Mouse (Mus musculus): ENCODE data around the gene Pds5b. TPM values are rescaled to one million over a fixed set of nuclear protein-coding genes. Genes with fewer than 3 reads are reported as not detected.
"Not testable (repeated sequence)": the region's sequence is repeated elsewhere in the genome, so short reads cannot be mapped to it uniquely, and the experiment has no call there.

The Pds5b gene
- polyA plus RNA-seq, 1 experiment from 2014 or later, result 52.2 TPM

DNA sequence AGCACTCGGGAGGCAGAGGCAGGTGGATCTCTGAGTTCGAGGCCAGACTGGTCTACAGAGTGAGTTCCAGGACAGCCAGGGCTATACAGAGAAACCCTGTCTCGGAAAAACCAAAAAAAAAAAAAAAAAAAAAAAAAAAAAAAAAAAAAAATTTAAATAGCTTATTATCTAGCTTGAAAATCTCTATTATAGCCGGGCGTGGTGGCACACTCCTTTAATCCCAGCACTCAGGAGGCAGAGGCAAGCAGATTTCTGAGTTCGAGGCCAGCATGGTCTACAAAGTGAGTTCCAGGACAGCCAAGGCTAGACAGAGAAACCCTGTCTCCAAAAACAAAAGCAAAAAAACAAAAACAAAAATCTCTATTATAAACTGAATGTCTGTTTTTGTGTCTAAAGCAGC lies 14.1 kb upstream of the Pds5b start:
- H3K9ac ChIP-seq (replicated peaks; ENCODE audit: low read depth, low read length); H3K4me3 ChIP-seq (ENCODE audit: low read depth, low read length); H3K4me2 ChIP-seq (ENCODE audit: low read depth, low read length); H3K27me3 ChIP-seq (ENCODE audit: control insufficient read depth, insufficient read depth, low read length); ATAC-seq (ENCODE audit: low read depth); H3K27ac ChIP-seq (ENCODE audit: low read depth, low read length); H3K9me3 ChIP-seq (ENCODE audit: control insufficient read depth, low read length): not testable (repeated sequence)
- H3K36me3 ChIP-seq (ENCODE audit: control insufficient read depth, insufficient read depth, low read length), result peaks cover 14% of the 10 kb centered on the region
- peaks cover 21% of the 10 kb centered on the region for H3K4me1 ChIP-seq (ENCODE audit: control insufficient read depth, insufficient read depth, low read length)
- WGBS, result 94% methylated on average over 6 of the region's 6 CpGs

DNA sequence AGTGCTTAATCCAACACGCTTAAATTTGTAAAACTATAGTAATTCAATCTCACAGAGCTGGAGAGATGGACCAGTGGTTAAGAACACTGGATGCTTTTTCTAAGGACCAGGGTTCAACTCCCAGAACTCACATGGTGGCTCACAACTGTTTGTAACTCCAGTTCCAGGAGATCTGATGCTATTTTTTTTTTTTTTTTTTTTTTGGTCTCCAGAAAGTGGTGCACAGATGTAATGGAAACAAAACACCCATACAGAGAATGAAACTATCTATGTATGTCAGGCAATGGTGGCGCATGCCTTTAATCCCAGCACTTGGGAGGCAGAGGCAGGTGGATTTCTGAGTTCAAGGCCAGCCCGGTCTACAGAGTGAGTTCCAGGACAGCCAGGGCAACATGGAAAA lies 13.2 kb upstream of the Pds5b start:
- H3K27ac ChIP-seq (ENCODE audit: low read depth, low read length); H3K4me2 ChIP-seq (ENCODE audit: low read depth, low read length); H3K27me3 ChIP-seq (ENCODE audit: control insufficient read depth, insufficient read depth, low read length); H3K9ac ChIP-seq (replicated peaks; ENCODE audit: low read depth, low read length); H3K4me3 ChIP-seq (ENCODE audit: low read depth, low read length); H3K9me3 ChIP-seq (ENCODE audit: control insufficient read depth, low read length); ATAC-seq (ENCODE audit: low read depth): not testable (repeated sequence)
- H3K36me3 ChIP-seq (ENCODE audit: control insufficient read depth, insufficient read depth, low read length), result peaks cover 14% of the 10 kb centered on the region
- WGBS, result 96% methylated on average over 3 of the region's 3 CpGs
- H3K4me1 ChIP-seq (ENCODE audit: control insufficient read depth, insufficient read depth, low read length), result peaks cover 21% of the 10 kb centered on the region

DNA sequence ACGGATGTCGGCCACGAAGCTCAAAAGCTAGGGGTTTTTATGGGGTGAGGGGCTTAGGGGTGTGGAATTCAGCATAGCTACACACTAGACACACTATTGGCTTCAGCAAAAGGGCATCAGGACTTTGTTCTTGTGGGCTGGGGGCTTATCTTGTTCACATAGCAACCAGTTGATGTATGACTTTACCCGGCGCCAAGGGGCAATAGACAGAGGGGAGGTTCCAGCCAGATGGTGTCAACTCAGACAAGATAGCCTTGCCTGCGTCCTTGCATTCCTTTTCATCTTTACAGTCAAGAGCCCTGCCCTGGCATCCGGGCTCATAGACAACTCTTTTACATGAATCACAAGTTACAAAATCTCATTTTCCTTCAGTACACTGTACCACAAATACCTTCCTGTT lies 9.6 kb upstream of the Pds5b start:
- not testable (repeated sequence) for H3K9ac ChIP-seq (replicated peaks; ENCODE audit: low read depth, low read length); H3K27ac ChIP-seq (ENCODE audit: low read depth, low read length); H3K9me3 ChIP-seq (ENCODE audit: control insufficient read depth, low read length); H3K27me3 ChIP-seq (ENCODE audit: control insufficient read depth, insufficient read depth, low read length); H3K4me3 ChIP-seq (ENCODE audit: low read depth, low read length); ATAC-seq (ENCODE audit: low read depth)
- 0 out of 2 replicates have a peak overlapping the region, but pooled peaks have one; percentile 73 for H3K4me2 ChIP-seq (ENCODE audit: low read depth, low read length)
- H3K4me1 ChIP-seq (ENCODE audit: control insufficient read depth, insufficient read depth, low read length), result peaks cover 12% of the 10 kb centered on the region; the same call in 1 of the 2 replicates
- WGBS, result 87% methylated on average over 7 of the region's 7 CpGs
- H3K36me3 ChIP-seq (ENCODE audit: control insufficient read depth, insufficient read depth, low read length), result peaks cover 14% of the 10 kb centered on the region

DNA sequence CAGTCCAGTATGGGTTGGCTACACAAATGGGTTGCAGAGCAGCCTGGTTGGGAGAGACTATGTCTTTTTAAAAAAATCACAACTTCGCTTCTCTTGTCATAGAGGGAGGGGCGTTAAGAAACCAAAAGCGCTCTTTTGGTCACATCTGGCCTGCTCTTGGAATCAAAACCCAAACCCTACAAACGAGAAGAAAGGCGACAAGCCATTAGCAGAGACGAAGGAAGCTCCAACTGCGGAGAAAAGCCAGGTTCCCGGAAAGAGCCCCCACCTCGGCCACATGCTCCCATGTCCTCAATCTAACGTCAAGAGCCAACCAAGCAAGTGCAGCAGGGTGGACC lies 8.8 kb upstream of the Pds5b start:
- WGBS, result 4% methylated on average over 10 of the region's 10 CpGs
- ATAC-seq (ENCODE audit: low read depth), result no peak
- Histone ChIP-seq H3K4me1 (ENCODE audit: control insufficient read depth, insufficient read depth, low read length) (peaks cover 12% of the 10 kb centered on the region; the same call in 1 of the 2 replicates), H3K27ac (ENCODE audit: low read depth, low read length) (peak overlapping the region; percentile 88), H3K4me2 (ENCODE audit: low read depth, low read length) (peak overlapping the region; percentile 73), H3K9me3 (ENCODE audit: control insufficient read depth, low read length) (no peaks in the 10 kb centered on the region), H3K36me3 (ENCODE audit: control insufficient read depth, insufficient read depth, low read length) (peaks cover 14% of the 10 kb centered on the region), H3K27me3 (ENCODE audit: control insufficient read depth, insufficient read depth, low read length) (no peaks in the 10 kb centered on the region), H3K9ac (replicated peaks; ENCODE audit: low read depth, low read length) (peak overlapping the region; percentile 87), H3K4me3 (ENCODE audit: low read depth, low read length) (peak overlapping the region; percentile 96)

DNA sequence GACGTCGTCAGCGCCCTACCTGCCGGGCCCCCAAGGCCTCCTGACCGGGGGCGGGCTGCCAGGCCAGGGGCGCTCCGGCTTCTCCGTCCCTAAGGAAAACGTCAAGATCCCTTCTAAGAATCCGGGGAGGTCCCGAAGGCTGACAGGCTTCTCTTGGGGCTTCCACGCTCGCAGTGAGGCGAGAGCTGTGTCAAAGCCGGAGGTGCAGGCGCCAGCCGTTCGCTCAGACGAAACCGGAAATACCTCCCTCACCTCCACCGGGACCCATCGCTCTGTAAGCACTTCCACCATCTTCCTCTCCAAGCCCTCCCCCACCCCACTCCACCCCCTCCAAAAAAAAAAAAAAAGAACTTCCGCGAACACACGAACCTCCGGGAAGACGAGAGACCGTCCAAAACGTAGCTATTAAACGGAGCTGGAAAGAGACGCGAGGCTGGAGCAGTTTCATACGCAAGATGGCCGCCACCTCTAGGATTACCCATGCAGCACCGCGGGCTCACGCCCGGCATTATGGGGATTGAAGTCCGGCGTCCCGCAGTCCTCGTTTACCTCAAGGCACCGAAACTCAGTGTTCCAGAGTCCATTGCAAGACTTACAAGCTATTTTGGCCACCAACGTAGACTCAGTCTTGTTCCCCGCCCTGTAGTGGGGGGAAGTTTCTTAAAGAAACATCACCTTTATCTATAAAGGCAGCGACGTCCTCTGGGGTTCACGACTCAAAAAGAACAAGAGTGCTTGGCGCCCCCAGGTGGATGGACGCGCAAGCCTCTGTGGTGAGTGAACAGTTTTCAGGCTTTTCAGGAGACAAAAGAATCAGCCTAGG lies 8.2 kb upstream of the Pds5b start:
- Histone ChIP-seq H3K9ac (replicated peaks; ENCODE audit: low read depth, low read length) (peak overlapping the region; percentile 87), H3K4me1 (ENCODE audit: control insufficient read depth, insufficient read depth, low read length) (peaks cover 12% of the 10 kb centered on the region; the same call in 1 of the 2 replicates), H3K27ac (ENCODE audit: low read depth, low read length) (peak overlapping the region; percentile 88), H3K9me3 (ENCODE audit: control insufficient read depth, low read length) (no peaks in the 10 kb centered on the region), H3K36me3 (ENCODE audit: control insufficient read depth, insufficient read depth, low read length) (peaks cover 14% of the 10 kb centered on the region), H3K27me3 (ENCODE audit: control insufficient read depth, insufficient read depth, low read length) (no peaks in the 10 kb centered on the region), H3K4me3 (ENCODE audit: low read depth, low read length) (peak overlapping the region; percentile 96), H3K4me2 (ENCODE audit: low read depth, low read length) (peak overlapping the region; percentile 73)
- under 1% methylated on average over 52 of the region's 52 CpGs for WGBS
- ATAC-seq (ENCODE audit: low read depth), result peak; percentile 99

DNA sequence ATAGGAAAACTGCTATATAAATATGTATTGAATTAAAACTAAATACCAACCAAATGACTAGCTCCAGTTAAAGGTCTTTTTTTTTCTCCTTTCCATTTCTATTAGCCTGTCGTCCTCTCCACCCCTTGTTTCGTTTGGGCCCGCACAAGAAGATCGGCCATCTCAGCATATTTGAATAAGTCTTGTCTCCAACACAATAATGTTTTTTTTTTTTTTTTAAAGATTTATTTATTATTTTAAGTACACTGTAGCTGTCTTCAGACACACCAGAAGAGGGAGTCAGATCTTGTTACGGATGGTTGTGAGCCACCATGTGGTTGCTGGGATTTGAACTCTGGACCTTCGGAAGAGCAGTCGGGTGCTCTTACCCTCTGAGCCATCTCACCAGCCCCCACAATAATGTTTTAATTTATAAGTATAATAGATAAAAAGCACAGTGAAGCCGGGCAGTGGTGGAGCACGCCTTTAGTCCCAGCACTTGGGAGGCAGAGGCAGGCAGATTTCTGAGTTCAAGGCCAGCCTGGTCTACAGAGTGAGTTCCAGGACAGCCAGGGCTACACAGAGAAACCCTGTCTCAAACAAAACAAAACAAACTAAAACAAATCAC lies 7.3 kb upstream of the Pds5b start, which contains the start of gene N4bp2l2:
TSS of gene N4bp2l2 (minus strand) at position 51 of the 607 bp plus-strand sequence.
- not testable (repeated sequence) for ATAC-seq (ENCODE audit: low read depth); H3K9me3 ChIP-seq (ENCODE audit: control insufficient read depth, low read length); H3K4me1 ChIP-seq (ENCODE audit: control insufficient read depth, insufficient read depth, low read length); H3K36me3 ChIP-seq (ENCODE audit: control insufficient read depth, insufficient read depth, low read length); H3K27me3 ChIP-seq (ENCODE audit: control insufficient read depth, insufficient read depth, low read length)
- peak within 1 kb of the TSS; percentile 88 for H3K27ac ChIP-seq (ENCODE audit: low read depth, low read length)
- 88% methylated on average over 8 of the region's 9 CpGs for WGBS
- H3K4me3 ChIP-seq (ENCODE audit: low read depth, low read length), result peak within 1 kb of the TSS; percentile 96
- peak within 1 kb of the TSS; percentile 73 for H3K4me2 ChIP-seq (ENCODE audit: low read depth, low read length)
- peak within 1 kb of the TSS; percentile 87 for H3K9ac ChIP-seq (replicated peaks; ENCODE audit: low read depth, low read length)

DNA sequence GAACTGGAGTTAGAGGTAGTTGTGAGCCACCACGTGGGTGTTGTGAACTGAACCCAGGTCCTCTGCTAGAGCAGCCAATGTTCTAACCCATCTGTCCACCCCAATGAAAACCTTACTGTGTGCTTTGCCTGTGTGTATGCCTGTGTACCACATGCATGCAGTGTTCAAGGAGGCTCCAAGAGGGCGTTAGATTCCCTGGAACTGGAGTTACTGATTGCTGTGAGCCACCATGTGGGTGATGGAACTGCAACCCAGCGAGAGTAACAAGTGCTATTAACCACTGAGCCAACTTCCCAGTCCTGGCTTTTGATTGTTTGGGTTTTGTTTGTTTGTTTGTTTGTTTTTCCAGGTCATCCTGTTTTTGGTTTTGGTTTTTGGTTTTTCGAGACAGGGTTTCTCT lies 4.8 kb upstream of the Pds5b start:
- no peak overlapping the region for H3K27ac ChIP-seq (ENCODE audit: low read depth, low read length)
- no peak overlapping the region for H3K4me2 ChIP-seq (ENCODE audit: low read depth, low read length)
- no peaks in the 10 kb centered on the region for H3K4me1 ChIP-seq (ENCODE audit: control insufficient read depth, insufficient read depth, low read length)
- H3K36me3 ChIP-seq (ENCODE audit: control insufficient read depth, insufficient read depth, low read length), result no peaks in the 10 kb centered on the region
- H3K9me3 ChIP-seq (ENCODE audit: control insufficient read depth, low read length), result no peaks in the 10 kb centered on the region
- no peak for ATAC-seq (ENCODE audit: low read depth)
- H3K9ac ChIP-seq (replicated peaks; ENCODE audit: low read depth, low read length), result no peak overlapping the region
- WGBS, result 68% methylated on average over 4 of the region's 4 CpGs
- no peaks in the 10 kb centered on the region for H3K27me3 ChIP-seq (ENCODE audit: control insufficient read depth, insufficient read depth, low read length)
- no peak overlapping the region for H3K4me3 ChIP-seq (ENCODE audit: low read depth, low read length)

DNA sequence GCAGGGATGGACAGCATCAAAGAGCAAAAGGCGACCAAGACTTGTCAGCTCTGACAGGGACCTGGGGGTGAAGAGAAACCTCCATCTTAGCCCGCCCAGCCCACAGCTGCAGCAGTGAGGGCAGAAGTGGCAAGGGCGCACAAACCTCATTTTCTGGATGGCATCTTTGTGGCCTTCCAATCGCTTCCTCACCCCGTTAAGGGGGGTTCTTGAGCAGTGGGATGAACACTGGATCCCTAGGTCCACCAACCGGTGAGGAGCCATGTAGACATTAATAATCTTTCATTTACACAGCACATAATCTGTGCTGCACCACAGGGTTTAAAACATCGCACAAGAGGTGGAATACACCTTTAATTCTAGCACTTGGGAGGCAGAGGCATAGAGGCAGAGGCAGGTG lies 1.2 kb upstream of the Pds5b start:
- no peak overlapping the region for H3K4me3 ChIP-seq (ENCODE audit: low read depth, low read length)
- no peak for ATAC-seq (ENCODE audit: low read depth)

More for the DNA sequence above, 1.2 kb upstream of the Pds5b start:
- Histone ChIP-seq H3K27ac (ENCODE audit: low read depth, low read length) (no peak overlapping the region), H3K9ac (replicated peaks; ENCODE audit: low read depth, low read length) (no peak overlapping the region), H3K4me2 (ENCODE audit: low read depth, low read length) (no peak overlapping the region), H3K36me3 (ENCODE audit: control insufficient read depth, insufficient read depth, low read length) (no peaks in the 10 kb centered on the region), H3K9me3 (ENCODE audit: control insufficient read depth, low read length) (no peaks in the 10 kb centered on the region), H3K27me3 (ENCODE audit: control insufficient read depth, insufficient read depth, low read length) (no peaks in the 10 kb centered on the region; the same call in 1 of the 2 replicates), H3K4me1 (ENCODE audit: control insufficient read depth, insufficient read depth, low read length) (peaks cover 8% of the 10 kb centered on the region)
- WGBS, result 94% methylated on average over 7 of the region's 7 CpGs

Measured in neural tube, embryonic 14.5 days (tissue).